Mouse (Mus musculus): ENCODE measurements around the gene Map3k14.

Map3k14 gene

GRCm38 (mm10) chr11:103184891-103185290 lies 82.4 kb downstream of the Map3k14 start:
- in situ Hi-C loops (cut with MboI; ENCODE audit: unreplicated experiment in 2 of 2): loop anchor here (5.0 kb wide), 1 partner anchor 47 kb away; no protein-coding TSS in a partner anchor

GRCm38 (mm10) chr11:103181911-103182310 lies 85.4 kb downstream of the Map3k14 start:
- in situ Hi-C loops (cut with MboI; ENCODE audit: unreplicated experiment in 2 of 2): loop anchor here (5.0 kb wide), 1 partner anchor 50 kb away; no protein-coding TSS in a partner anchor

GRCm38 (mm10) chr11:103181349-103181748 lies 85.9 kb downstream of the Map3k14 start:
- in situ Hi-C loops (cut with MboI; ENCODE audit: unreplicated experiment in 2 of 2): loop anchor here (5.0 kb wide), 1 partner anchor 51 kb away; no protein-coding TSS in a partner anchor

- in situ Hi-C loops (cut with MboI; ENCODE audit: unreplicated experiment in 2 of 2): loop anchor here (5.0 kb wide), 1 partner anchor 52 kb away; no protein-coding TSS in a partner anchor
Measured at GRCm38 (mm10) chr11:103180426-103180825, 86.8 kb downstream of the Map3k14 start.

GRCm38 (mm10) chr11:103178748-103179147 lies 88.5 kb downstream of the Map3k14 start:
- in situ Hi-C loops (cut with MboI; ENCODE audit: unreplicated experiment in 2 of 2): loop anchor here in 1 of 2 experiments (5.0 kb wide), 1 partner anchor 89 kb away; the partner anchor contains the start of gene Map3k14

- in situ Hi-C loops (cut with MboI; ENCODE audit: unreplicated experiment in 2 of 2): loop anchor here in 1 of 2 experiments (5.0 kb wide), 1 partner anchor 89 kb away; the partner anchor contains the start of gene Map3k14
Measured at GRCm38 (mm10) chr11:103177815-103178485, 89.3 kb downstream of the Map3k14 start.

- in situ Hi-C loops (cut with MboI; ENCODE audit: unreplicated experiment in 2 of 2): loop anchor here in 1 of 2 experiments (5.0 kb wide), 1 partner anchor 90 kb away; the partner anchor contains the start of gene Map3k14
Measured at GRCm38 (mm10) chr11:103177216-103177615, 90.1 kb downstream of the Map3k14 start.

GRCm38 (mm10) chr11:103176510-103176909 lies 90.8 kb downstream of the Map3k14 start:
- in situ Hi-C loops (cut with MboI; ENCODE audit: unreplicated experiment in 2 of 2): loop anchor here in 1 of 2 experiments (5.0 kb wide), 1 partner anchor 91 kb away; the partner anchor contains the start of gene Map3k14

GRCm38 (mm10) chr11:103175688-103176442 lies 91.4 kb downstream of the Map3k14 start:
- in situ Hi-C loops (cut with MboI; ENCODE audit: unreplicated experiment in 2 of 2): loop anchor here in 1 of 2 experiments (5.0 kb wide), 1 partner anchor 91 kb away; the partner anchor contains the start of gene Map3k14

GRCm38 (mm10) chr11:103174891-103175391 lies 92.3 kb downstream of the Map3k14 start:
- in situ Hi-C loops (cut with MboI; ENCODE audit: unreplicated experiment in 2 of 2): loop anchor here in 1 of 2 experiments (5.0 kb wide), 2 partner anchors 92 to 152 kb away; partner anchors contain the start of gene Map3k14

GRCm38 (mm10) chr11:103174411-103174832 lies 92.8 kb downstream of the Map3k14 start:
- in situ Hi-C loops (cut with MboI; ENCODE audit: unreplicated experiment in 2 of 2): loop anchor here in 1 of 2 experiments (5.0 kb wide), 1 partner anchor 153 kb away; no protein-coding TSS in a partner anchor

GRCm38 (mm10) chr11:103173771-103174344 lies 93.4 kb downstream of the Map3k14 start:
- in situ Hi-C loops (cut with MboI; ENCODE audit: unreplicated experiment in 2 of 2): loop anchor here in 1 of 2 experiments (5.0 kb wide), 1 partner anchor 153 kb away; no protein-coding TSS in a partner anchor

- in situ Hi-C loops (cut with MboI; ENCODE audit: unreplicated experiment in 2 of 2): loop anchor here in 1 of 2 experiments (5.0 kb wide), 1 partner anchor 154 kb away; no protein-coding TSS in a partner anchor
Measured at GRCm38 (mm10) chr11:103173041-103173770, 94.1 kb downstream of the Map3k14 start.

- in situ Hi-C loops (cut with MboI; ENCODE audit: unreplicated experiment in 2 of 2): loop anchor here in 1 of 2 experiments (5.0 kb wide), 1 partner anchor 155 kb away; no protein-coding TSS in a partner anchor
Measured at GRCm38 (mm10) chr11:103172392-103173040, 94.8 kb downstream of the Map3k14 start.

- in situ Hi-C loops (cut with MboI; ENCODE audit: unreplicated experiment in 2 of 2): loop anchor here in 1 of 2 experiments (5.0 kb wide), 1 partner anchor 155 kb away; no protein-coding TSS in a partner anchor
Measured at GRCm38 (mm10) chr11:103171703-103172391, 95.4 kb downstream of the Map3k14 start.

GRCm38 (mm10) chr11:103171286-103171620 lies 96.0 kb downstream of the Map3k14 start:
- in situ Hi-C loops (cut with MboI; ENCODE audit: unreplicated experiment in 2 of 2): loop anchor here in 1 of 2 experiments (5.0 kb wide), 1 partner anchor 156 kb away; no protein-coding TSS in a partner anchor

- in situ Hi-C loops (cut with MboI; ENCODE audit: unreplicated experiment in 2 of 2): loop anchor here in 1 of 2 experiments (5.0 kb wide), 1 partner anchor 157 kb away; no protein-coding TSS in a partner anchor
Measured at GRCm38 (mm10) chr11:103170494-103171285, 96.6 kb downstream of the Map3k14 start, which contains the start of gene Fmnl1. Gene Fmnl1, plus strand, starts transcription at chr11:103171107.
